Mouse (Mus musculus) embryonic facial prominence, embryonic 11.5 days (tissue): ENCODE results near the gene Ubap1. TPM values are rescaled to one million over a fixed set of nuclear protein-coding genes. Genes with fewer than 3 reads are reported as not detected.

Experiments
- polyA plus RNA-seq: library from polyadenylated mRNA; unstranded; fragments of >200 nt; fragmentation: Nextera tagmentation; extraction: Ambion mirVana; gene quantifications from 2 replicates; pipeline ENCODE4 v1.2.1, GENCODE M21; 2014

The Ubap1 gene
- polyA plus RNA-seq, 1 experiment from 2014 or later, result 80.3 TPM

Other genes starting within 250 kb of the Ubap1 start
- gene Nol6, start 224.5 kb upstream of the Ubap1 start, polyA plus RNA-seq, result 18.6 and 20.7 TPM in 2 replicates
- gene Ube2r2, start 213.3 kb upstream of the Ubap1 start, polyA plus RNA-seq, result 109 and 110 TPM in 2 replicates
- gene Ubap2, start 73.9 kb upstream of the Ubap1 start, polyA plus RNA-seq, result 67.3 and 69.6 TPM in 2 replicates
- 48.3 and 51.3 TPM in 2 replicates for gene Dcaf12, start 34.1 kb upstream of the Ubap1 start, polyA plus RNA-seq
- 8.7 and 10.1 TPM in 2 replicates for gene Kif24, start 115.9 kb downstream of the Ubap1 start, polyA plus RNA-seq
- 59.7 and 62.3 TPM in 2 replicates for gene Nudt2, start 116.2 kb downstream of the Ubap1 start, polyA plus RNA-seq
- gene AI464131, start 154.1 kb downstream of the Ubap1 start, polyA plus RNA-seq, result 9.7 and 11.4 TPM in 2 replicates
- 6.3 and 6.4 TPM in 2 replicates for gene 1110017D15Rik, start 168.3 kb downstream of the Ubap1 start, polyA plus RNA-seq
- gene Fam219a, start 220.5 kb downstream of the Ubap1 start, polyA plus RNA-seq, result 2.3 and 4.3 TPM in 2 replicates
- 0.21 and 1.5 TPM in 2 replicates for gene Dnaic1, start 220.8 kb downstream of the Ubap1 start, polyA plus RNA-seq